Mouse (Mus musculus) bone marrow, adult 2 months (tissue): ENCODE results near the gene Abat.

ENCODE experiments used
- CTCF ChIP-seq: fragments of 200-500 bp; IDR thresholded peaks from 2 replicates; pipeline ENCODE4 v1.5.1; 2011; ENCODE audit warnings: low read length, control low read depth; ENCODE audit not compliant: control insufficient read depth, insufficient read depth
- POLR2A ChIP-seq: fragments of 200-500 bp; IDR thresholded peaks from 2 replicates; pipeline ENCODE4 v1.6.1; 2011; ENCODE audit warnings: low read depth, mild to moderate bottlenecking, control low read depth, low read length, borderline replicate concordance; ENCODE audit not compliant: control insufficient read depth

DNA sequence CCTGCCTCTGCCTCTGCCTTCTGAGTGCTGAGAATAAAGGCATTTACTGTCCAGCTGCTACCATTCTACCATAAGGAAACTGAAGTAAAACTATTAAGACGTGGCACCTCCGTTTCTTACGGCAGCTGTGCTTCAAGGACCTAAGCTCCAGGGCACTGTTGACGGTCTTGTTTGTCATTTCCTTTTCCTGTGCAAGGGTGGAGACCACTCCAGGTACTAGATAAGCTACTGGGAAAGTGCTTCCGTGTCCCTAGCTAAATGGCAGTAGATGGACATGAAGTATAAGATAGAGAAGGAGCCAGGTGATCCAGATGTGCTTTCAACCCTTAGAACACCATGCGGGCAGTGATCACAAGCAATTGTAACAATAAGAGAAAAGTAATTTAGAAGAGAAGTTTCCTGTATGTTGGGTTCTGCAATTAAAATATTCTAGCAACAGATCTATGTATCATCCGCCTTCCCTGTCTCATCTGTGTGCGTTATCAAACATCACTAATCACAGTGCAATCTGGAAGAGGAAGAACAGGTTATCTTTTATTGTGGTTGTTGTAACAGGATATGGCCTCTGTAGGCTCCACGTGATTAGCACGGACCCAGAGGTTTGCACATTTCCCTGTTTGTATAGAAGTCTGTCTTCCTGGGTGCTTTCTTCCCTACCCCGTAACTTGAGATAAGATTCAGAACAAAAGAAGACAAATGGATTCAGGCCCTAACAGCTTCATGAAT, 126.4 kb downstream of the Abat start:
- TF ChIP-seq CTCF (no peak), POLR2A (no peak)
